Mouse (Mus musculus) liver, adult 2 months (tissue): Measurements from ENCODE around the gene Cbx8. TPM values are rescaled to one million over a fixed set of nuclear protein-coding genes. Genes with fewer than 3 reads are reported as not detected.

ENCODE experiments used
- DNase-seq: peaks from one replicate; pipeline ENCODE4 v3.0.0-alpha.2; 2011; ENCODE audit warnings: low read depth, low spot score; ENCODE audit errors: extremely low read depth
- H3K27ac ChIP-seq: fragments of 200-500 bp; replicated peaks from 2 replicates; pipeline ENCODE4 v1.5.1; 2012; ENCODE audit warnings: low read depth, mild to moderate bottlenecking, control low read depth, inconsistent platforms, low read length; ENCODE audit not compliant: insufficient read depth
- H3K27me3 ChIP-seq: fragments of 200-500 bp; 2 replicates; pipeline ENCODE4 v1.6.1; 2012; ENCODE audit warnings: mild to moderate bottlenecking, moderate library complexity, low read length, inconsistent platforms; ENCODE audit not compliant: control insufficient read depth, insufficient read depth
- H3K36me3 ChIP-seq: fragments of 200-500 bp; 2 replicates; pipeline ENCODE4 v1.6.1; 2012; ENCODE audit warnings: low read length, inconsistent platforms; ENCODE audit not compliant: control insufficient read depth, insufficient read depth
- H3K4me1 ChIP-seq: fragments of 200-500 bp; 2 replicates; pipeline ENCODE4 v1.6.1; 2011; ENCODE audit warnings: low read length; ENCODE audit not compliant: control insufficient read depth, insufficient read depth
- H3K4me3 ChIP-seq: fragments of 200-500 bp; 2 replicates; pipeline ENCODE4 v1.5.1; 2011; ENCODE audit warnings: low read depth, mild to moderate bottlenecking, control low read depth, low read length, moderate library complexity; ENCODE audit not compliant: insufficient read depth
- H3K79me2 ChIP-seq: fragments of 200-500 bp; 2 replicates; pipeline ENCODE4 v1.6.1; 2012; ENCODE audit warnings: inconsistent platforms, mild to moderate bottlenecking, low read length, moderate library complexity; ENCODE audit not compliant: control insufficient read depth, insufficient read depth
- H3K9ac ChIP-seq: fragments of 200-500 bp; 2 replicates; pipeline ENCODE4 v1.6.1; 2012; ENCODE audit warnings: low read depth, mild to moderate bottlenecking, control low read depth, inconsistent platforms, low read length
- CTCF ChIP-seq: fragments of 200-500 bp; IDR thresholded peaks from 2 replicates; pipeline ENCODE4 v1.5.1; 2011; ENCODE audit warnings: low read depth, low read length, control low read depth
- POLR2A ChIP-seq: fragments of 200-500 bp; IDR thresholded peaks from 2 replicates; pipeline ENCODE4 v1.6.1; 2011; ENCODE audit warnings: low read length, control low read depth; ENCODE audit not compliant: insufficient read depth; ENCODE audit errors: extremely low read depth
- WGBS: fragments of 180-500 bp; shearing (Covaris S2); methylation state at CpG from one replicate; pipeline ENCODE4 v1.1.7; 2018; 5-methylcytosine and 5-hydroxymethylcytosine counted together
- polyA plus RNA-seq: library from polyadenylated mRNA; depleted of rRNA; stranded (reverse); fragments of >200 nt; gene quantifications from 2 replicates; pipeline ENCODE4 v1.2.3, GENCODE M21; 2012
- total RNA-seq: library from RNA; depleted of rRNA; stranded (reverse); fragments of >200 nt; gene quantifications from 2 replicates; pipeline ENCODE4 v1.2.3, GENCODE M21; 2014

The Cbx8 gene
- total and polyA plus RNA-seq, 2 experiments: 1.7 to 5.1 TPM

- no peak for DNase-seq
- 87% methylated on average over 33 of the region's 33 CpGs for WGBS
- no peak overlapping the region for H3K9ac ChIP-seq
Observed at GRCm38 (mm10) chr11:119080461-119081147, 39.8 kb upstream of the Cbx8 start.

DNA sequence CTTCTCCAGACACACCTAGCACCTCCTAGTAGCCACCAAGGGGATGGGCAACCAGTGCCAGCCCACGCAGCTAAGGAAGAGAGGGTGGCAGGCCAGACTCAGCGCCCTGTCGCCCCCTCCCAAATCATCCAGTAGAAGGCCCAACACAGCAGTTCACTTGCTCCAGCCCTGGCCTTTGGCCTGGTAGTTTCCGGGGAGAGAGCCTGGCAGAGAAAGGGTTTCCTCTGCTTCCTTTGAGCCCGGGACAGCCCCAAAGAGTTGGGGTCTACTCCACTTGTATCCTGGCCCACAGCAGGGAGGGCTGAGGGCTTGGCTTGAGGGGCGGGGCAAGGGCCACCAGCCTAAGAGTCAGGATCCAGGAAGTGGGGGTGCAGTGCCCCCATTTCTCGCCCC, 38.7 kb upstream of the Cbx8 start:
- WGBS: 39% methylated on average over 7 of the region's 7 CpGs
- DNase-seq: no peak
- Histone ChIP-seq H3K4me1 (peaks cover 25% of the 10 kb centered on the region), H3K79me2 (peaks cover 20% of the 10 kb centered on the region; the same call in 1 of the 2 replicates), H3K27me3 (no peaks in the 10 kb centered on the region), H3K4me3 (peak overlapping the region; percentile 2; the same call in 1 of the 2 replicates), H3K9ac (0 out of 2 replicates have a peak overlapping the region, but pooled peaks have one; percentile 13), H3K27ac (peak overlapping the region; percentile 17; the same call in 1 of the 2 replicates), H3K36me3 (no peaks in the 10 kb centered on the region; the same call in 1 of the 2 replicates)
- TF ChIP-seq POLR2A (no peak), CTCF (no peak)

More at GRCm38 (mm10) chr11:119080461-119081147, 39.8 kb upstream of the Cbx8 start:
- H3K4me3 ChIP-seq: no peak overlapping the region
- H3K4me1 ChIP-seq: peaks cover 25% of the 10 kb centered on the region
- peaks cover 21% of the 10 kb centered on the region; the same call in 1 of the 2 replicates for H3K79me2 ChIP-seq
- H3K36me3 ChIP-seq: no peaks in the 10 kb centered on the region; the same call in 1 of the 2 replicates
- no peak for TF ChIP-seq POLR2A
- TF ChIP-seq CTCF: no peak
- no peak overlapping the region for H3K27ac ChIP-seq
- H3K27me3 ChIP-seq: no peaks in the 10 kb centered on the region

- H3K27ac ChIP-seq: peak overlapping the region; percentile 17; the same call in 1 of the 2 replicates
- 4% methylated on average over 24 of the region's 27 CpGs for WGBS
- TF ChIP-seq POLR2A (no peak), CTCF (no peak)
- H3K4me1 ChIP-seq: peaks cover 24% of the 10 kb centered on the region
- peak; percentile 64 for DNase-seq
- no peaks in the 10 kb centered on the region for H3K27me3 ChIP-seq
- no peaks in the 10 kb centered on the region; the same call in 1 of the 2 replicates for H3K36me3 ChIP-seq
- peaks cover 20% of the 10 kb centered on the region; the same call in 1 of the 2 replicates for H3K79me2 ChIP-seq
- peak overlapping the region; percentile 2; the same call in 1 of the 2 replicates for H3K4me3 ChIP-seq
- peak overlapping the region; percentile 48 for H3K9ac ChIP-seq
Observed at GRCm38 (mm10) chr11:119078691-119079444, 38.1 kb upstream of the Cbx8 start.

- H3K27ac ChIP-seq: no peak overlapping the region
- no peak for DNase-seq
- TF ChIP-seq CTCF (no peak), POLR2A (no peak)
- H3K79me2 ChIP-seq: peaks cover 17% of the 10 kb centered on the region; the same call in 1 of the 2 replicates
- no peaks in the 10 kb centered on the region for H3K27me3 ChIP-seq
- H3K4me1 ChIP-seq: peaks cover 19% of the 10 kb centered on the region
- H3K4me3 ChIP-seq: no peak overlapping the region
- 92% methylated on average over 4 of the region's 4 CpGs for WGBS
- H3K9ac ChIP-seq: no peak overlapping the region
- H3K36me3 ChIP-seq: no peaks in the 10 kb centered on the region; the same call in 1 of the 2 replicates
Observed at GRCm38 (mm10) chr11:119077755-119078154, 37.0 kb upstream of the Cbx8 start.

DNA sequence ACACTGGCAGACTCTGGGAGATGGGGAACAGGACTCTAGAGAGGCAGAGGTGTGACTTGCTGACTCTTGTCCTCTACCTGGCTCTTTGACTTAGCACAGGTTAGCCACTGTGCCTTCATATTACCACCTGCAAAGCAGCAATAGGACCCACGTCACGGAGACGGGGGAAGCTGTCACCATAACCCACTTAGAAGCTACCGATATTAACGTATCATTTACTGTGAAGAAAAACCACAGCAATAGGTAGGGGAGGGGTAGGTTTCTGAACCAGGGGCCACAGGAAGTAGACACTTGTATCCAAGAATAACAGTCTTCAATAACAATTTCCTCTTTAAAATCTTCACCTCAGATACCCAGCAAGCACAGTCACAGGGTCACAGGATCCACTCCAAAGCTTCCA, 35.0 kb upstream of the Cbx8 start:
- peaks cover 1% of the 10 kb centered on the region; the same call in 1 of the 2 replicates for H3K79me2 ChIP-seq
- no peaks in the 10 kb centered on the region for H3K27me3 ChIP-seq
- H3K4me1 ChIP-seq: peaks cover 14% of the 10 kb centered on the region; the same call in 1 of the 2 replicates
- no peak for TF ChIP-seq POLR2A
- no peak for TF ChIP-seq CTCF
- no peak overlapping the region for H3K9ac ChIP-seq
- WGBS: 92% methylated on average over 5 of the region's 5 CpGs
- H3K4me3 ChIP-seq: no peak overlapping the region
- no peak overlapping the region for H3K27ac ChIP-seq
- DNase-seq: no peak
- H3K36me3 ChIP-seq: no peaks in the 10 kb centered on the region; the same call in 1 of the 2 replicates
